Mouse (Mus musculus): Measurements from ENCODE around the gene Olfr1411.

The Olfr1411 gene

DNA sequence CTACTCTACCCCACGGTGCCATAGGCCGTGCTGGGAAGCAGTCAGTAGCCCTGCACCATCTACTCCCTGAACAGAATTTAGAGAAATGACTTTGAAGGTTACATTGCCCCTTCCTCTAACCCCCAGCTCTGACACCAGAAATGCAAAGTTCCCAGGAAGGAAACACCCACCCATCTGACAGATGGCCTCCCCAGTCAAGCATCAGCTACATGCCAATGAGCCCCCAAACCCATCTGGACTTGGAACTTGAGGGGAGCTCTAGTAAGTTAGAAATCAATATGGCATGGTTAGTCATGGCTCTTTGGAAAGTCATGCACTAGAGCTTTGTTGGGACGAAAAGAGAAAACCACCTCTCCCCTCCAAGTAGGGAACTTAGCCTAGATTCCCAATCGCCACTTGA, 44.5 kb downstream of the Olfr1411 start:
- no peak for DNase-seq (ENCODE audit: low read depth, low spot score)

- peak; percentile 53 for DNase-seq (ENCODE audit: low read depth, low spot score)
Measured at GRCm38 (mm10) chr1:92640393-92640792, 46.2 kb downstream of the Olfr1411 start.

- DNase-seq (ENCODE audit: low read depth, low spot score) = peak; percentile 90
Measured at GRCm38 (mm10) chr1:92641514-92642272, 47.5 kb downstream of the Olfr1411 start, which contains the start of gene Cops9. Cops9 (minus strand) TSS chr1:92641985.

DNA sequence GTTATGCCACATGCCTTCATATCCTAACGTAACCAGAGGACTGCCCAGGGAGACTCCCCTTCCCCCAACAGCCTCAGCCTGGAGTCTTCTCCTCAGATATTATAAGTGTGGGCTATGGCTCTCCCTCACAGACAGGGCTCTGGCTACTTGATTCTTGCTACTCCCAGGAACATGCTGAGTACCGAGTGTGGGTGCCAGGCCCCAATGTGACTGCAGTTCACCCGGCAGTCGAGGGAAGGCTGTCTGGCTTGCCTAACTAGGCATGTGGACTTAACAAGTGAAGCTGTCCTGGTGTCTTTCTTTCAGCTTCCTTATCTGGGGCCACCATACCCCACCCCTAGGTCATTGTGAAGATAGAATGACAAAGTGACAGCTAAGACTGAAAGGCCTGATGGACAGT, 49.5 kb downstream of the Olfr1411 start:
- no peak for DNase-seq (ENCODE audit: low read depth, low spot score)

- no peak for DNase-seq (ENCODE audit: low read depth, low spot score)
Measured at GRCm38 (mm10) chr1:92644916-92645315, 50.7 kb downstream of the Olfr1411 start.

- DNase-seq (ENCODE audit: low read depth, low spot score) = no peak
Measured at GRCm38 (mm10) chr1:92646111-92646510, 51.9 kb downstream of the Olfr1411 start.

DNA sequence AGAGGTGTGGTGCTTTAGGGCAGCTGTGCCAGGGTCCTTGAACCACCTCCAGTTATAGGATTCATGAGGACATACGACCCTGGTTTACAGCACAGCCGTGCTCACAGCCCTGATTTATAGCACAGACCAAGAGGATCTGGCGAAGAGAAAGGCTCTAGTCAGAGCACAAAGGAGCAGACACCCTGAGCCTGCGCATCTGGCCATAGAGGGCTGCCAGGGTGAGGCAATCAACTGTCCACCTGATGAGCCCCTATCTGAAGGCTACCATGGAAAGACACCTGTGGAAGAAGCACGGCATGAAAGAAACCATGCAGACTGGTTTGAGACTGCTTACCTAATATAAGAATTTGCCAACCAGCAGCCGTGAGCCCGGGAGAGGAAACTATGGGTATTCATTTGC, 52.4 kb downstream of the Olfr1411 start:
- no peak for DNase-seq (ENCODE audit: low read depth, low spot score)

GRCm38 (mm10) chr1:92647026-92647425, 52.8 kb downstream of the Olfr1411 start:
- DNase-seq (ENCODE audit: low read depth, low spot score) = no peak

Measured in CD4-positive helper T cell, adult 2 months (primary cell).